Mouse (Mus musculus) lung, adult 2 months (tissue): ENCODE data around the gene Kcnd3. TPM values are rescaled to one million over a fixed set of nuclear protein-coding genes. Genes with fewer than 3 reads are reported as not detected.

Experiments
- DNase-seq: peaks from one replicate; pipeline ENCODE4 v3.0.0; 2022
- H3K4me1 ChIP-seq: fragments of 200-500 bp; 2 replicates; pipeline ENCODE4 v1.6.1; 2011; ENCODE audit warnings: low read length; ENCODE audit not compliant: control insufficient read depth, insufficient read depth
- H3K4me3 ChIP-seq: fragments of 200-500 bp; replicated peaks from 2 replicates; pipeline ENCODE3; 2011; ENCODE audit warnings: low read depth, mild to moderate bottlenecking, control low read depth, low read length; ENCODE audit errors: extremely low read depth
- CTCF ChIP-seq: fragments of 200-500 bp; IDR thresholded peaks from 2 replicates; pipeline ENCODE4 v1.5.1; 2011; ENCODE audit warnings: mild to moderate bottlenecking, low read length, control low read depth; ENCODE audit not compliant: insufficient read depth
- POLR2A ChIP-seq: fragments of 200-500 bp; IDR thresholded peaks from 2 replicates; pipeline ENCODE4 v1.6.1; 2011; ENCODE audit warnings: low read depth, mild to moderate bottlenecking, control low read depth, low read length, borderline replicate concordance; ENCODE audit errors: extremely low read depth
- WGBS: fragments of 180-500 bp; shearing (Covaris S2); methylation state at CpG from one replicate; pipeline ENCODE4 v1.1.7; 2018; 5-methylcytosine and 5-hydroxymethylcytosine counted together
- polyA plus RNA-seq: library from polyadenylated mRNA; depleted of rRNA; stranded (reverse); fragments of >200 nt; gene quantifications from 2 replicates; pipeline ENCODE4 v1.2.3, GENCODE M21; 2012

Kcnd3 gene
- polyA plus RNA-seq, 1 experiment, result 1.7 TPM

DNA sequence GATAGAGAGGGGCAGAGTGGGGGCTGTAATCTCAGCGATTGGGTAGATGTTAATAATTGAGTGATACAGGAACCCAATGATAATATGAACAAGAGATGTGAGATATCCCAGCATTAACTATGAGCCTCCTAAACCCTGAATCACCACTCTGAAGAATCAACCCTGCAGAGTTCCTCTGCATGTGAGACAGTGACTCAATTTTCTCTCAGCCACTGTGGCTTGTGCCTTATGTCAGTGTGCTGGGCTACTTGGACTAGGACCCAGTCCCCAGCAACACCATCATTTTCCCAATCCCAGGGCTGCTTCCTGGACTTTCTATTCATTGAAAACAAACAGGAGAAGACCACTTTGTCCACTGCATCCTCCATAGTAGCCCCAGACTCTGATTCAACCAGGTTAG, 139.6 kb downstream of the Kcnd3 start:
- no peak for DNase-seq
- TF ChIP-seq CTCF (no peak), POLR2A (no peak)
- H3K4me3 ChIP-seq, result no peak overlapping the region
- no peaks in the 10 kb centered on the region for H3K4me1 ChIP-seq
- 90% methylated on average over 1 of the region's 1 CpGs for WGBS

DNA sequence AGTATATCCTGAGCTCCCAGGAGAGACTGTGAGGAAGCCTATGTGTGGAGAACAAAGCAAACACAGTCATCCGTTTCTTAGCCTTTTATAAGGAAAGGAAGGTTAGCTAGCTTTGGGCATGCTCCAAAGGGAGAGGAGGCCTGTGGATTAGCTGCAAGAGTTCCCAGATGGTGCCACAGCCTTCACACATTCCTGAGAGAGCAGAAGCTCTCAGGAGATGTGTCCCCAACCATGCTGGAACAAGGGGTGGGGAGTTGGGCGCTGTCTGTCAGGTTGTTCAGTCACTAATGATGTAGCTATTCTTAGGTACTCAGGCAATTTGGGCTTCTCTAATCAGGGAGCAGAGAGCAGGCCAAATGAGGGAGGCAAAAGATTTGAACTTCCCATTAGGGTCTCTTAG, 140.1 kb downstream of the Kcnd3 start:
- WGBS, result 63% methylated on average over 2 of the region's 2 CpGs
- no peaks in the 10 kb centered on the region for H3K4me1 ChIP-seq
- DNase-seq, result no peak

DNA sequence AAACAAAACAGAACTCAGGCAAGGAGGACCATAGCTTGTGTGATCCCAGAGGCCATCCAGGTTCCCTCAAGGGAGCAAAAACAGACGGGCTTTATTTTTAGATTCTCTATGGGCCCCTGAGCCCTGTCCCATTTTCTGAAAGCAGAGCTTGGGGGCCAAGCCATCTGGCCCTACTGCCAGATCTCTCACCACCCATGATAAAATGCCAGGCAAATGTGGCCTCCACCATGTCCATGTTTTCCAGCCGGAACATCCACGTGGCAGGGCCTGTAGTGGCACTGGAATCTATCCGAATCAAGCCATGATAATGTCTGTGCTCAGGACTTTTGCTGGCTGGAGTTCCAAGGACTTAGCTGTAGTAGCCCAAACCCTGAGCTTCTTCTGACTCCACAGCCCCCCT, 148.4 kb downstream of the Kcnd3 start:
- Histone ChIP-seq H3K4me3 (no peak overlapping the region), H3K4me1 (no peaks in the 10 kb centered on the region)
- TF ChIP-seq POLR2A (no peak), CTCF (no peak)
- 80% methylated on average over 4 of the region's 4 CpGs for WGBS
- no peak for DNase-seq

More for the DNA sequence above, 140.1 kb downstream of the Kcnd3 start:
- H3K4me3 ChIP-seq, result no peak overlapping the region
- TF ChIP-seq POLR2A (no peak), CTCF (no peak)

DNA sequence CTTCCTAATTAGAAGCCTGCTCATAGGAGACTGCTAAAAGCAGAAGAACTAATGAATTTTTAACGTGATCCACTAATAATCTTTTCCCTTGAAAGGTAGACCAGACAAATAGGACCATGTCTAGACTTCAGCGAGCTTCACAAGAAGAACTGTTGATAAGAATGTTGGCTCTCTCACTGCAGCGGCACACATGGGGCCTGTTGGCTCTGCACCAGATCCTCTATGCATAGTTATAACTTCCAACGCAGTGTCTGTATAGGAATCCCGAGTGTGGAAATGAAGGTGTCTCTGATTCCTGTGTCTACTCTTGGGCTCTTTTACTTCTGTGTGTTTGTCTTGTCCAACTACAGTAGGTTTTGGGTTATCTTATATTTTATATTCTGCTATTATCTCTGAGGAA, 150.8 kb downstream of the Kcnd3 start:
- 78% methylated on average over 5 of the region's 5 CpGs for WGBS
- Histone ChIP-seq H3K4me1 (no peaks in the 10 kb centered on the region), H3K4me3 (no peak overlapping the region)
- TF ChIP-seq POLR2A (no peak), CTCF (no peak)
- DNase-seq, result no peak

DNA sequence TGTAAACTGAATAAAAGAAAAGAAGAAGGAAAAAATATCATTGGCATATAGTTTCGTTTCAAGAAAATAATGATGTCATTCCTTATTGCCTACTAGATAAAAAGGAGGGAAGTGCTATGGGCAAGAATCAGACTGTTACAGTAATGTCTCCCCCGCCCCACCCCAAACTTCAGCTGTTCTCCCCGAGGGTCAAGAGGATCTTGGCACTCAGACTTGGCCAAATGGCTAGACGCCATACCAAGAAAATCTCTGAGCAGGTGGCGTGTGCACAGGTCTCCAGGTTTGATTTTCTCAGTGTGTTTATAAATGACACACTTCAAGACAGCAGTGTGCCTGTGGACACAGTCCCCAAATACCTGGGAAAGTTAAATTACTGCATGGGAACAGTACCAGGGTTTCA, 153.6 kb downstream of the Kcnd3 start:
- TF ChIP-seq CTCF (no peak), POLR2A (no peak)
- Histone ChIP-seq H3K4me1 (no peaks in the 10 kb centered on the region), H3K4me3 (no peak overlapping the region)
- WGBS, result 54% methylated on average over 5 of the region's 5 CpGs
- DNase-seq, result no peak

DNA sequence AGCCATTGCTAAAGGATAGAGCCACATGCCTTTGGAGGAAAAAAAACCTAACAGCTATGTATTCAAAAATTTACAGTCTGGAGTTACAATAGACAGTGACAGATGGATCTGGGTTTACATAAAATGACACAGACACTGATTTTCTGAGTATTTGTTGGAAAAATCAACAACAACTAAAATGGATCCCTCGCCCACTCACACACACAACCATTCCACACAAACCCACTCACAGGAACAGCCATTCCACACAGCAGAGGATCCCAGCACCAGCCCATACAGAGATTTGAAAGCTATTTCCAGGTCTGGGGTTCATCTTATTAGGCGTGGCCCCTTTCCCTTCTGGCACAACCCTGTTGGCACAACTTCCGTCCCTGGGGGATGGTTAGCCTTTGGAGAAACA, 156.7 kb downstream of the Kcnd3 start:
- DNase-seq, result no peak
- Histone ChIP-seq H3K4me3 (no peak overlapping the region), H3K4me1 (no peaks in the 10 kb centered on the region)
- 70% methylated on average over 3 of the region's 3 CpGs for WGBS
- no peak for TF ChIP-seq CTCF
- no peak for TF ChIP-seq POLR2A

DNA sequence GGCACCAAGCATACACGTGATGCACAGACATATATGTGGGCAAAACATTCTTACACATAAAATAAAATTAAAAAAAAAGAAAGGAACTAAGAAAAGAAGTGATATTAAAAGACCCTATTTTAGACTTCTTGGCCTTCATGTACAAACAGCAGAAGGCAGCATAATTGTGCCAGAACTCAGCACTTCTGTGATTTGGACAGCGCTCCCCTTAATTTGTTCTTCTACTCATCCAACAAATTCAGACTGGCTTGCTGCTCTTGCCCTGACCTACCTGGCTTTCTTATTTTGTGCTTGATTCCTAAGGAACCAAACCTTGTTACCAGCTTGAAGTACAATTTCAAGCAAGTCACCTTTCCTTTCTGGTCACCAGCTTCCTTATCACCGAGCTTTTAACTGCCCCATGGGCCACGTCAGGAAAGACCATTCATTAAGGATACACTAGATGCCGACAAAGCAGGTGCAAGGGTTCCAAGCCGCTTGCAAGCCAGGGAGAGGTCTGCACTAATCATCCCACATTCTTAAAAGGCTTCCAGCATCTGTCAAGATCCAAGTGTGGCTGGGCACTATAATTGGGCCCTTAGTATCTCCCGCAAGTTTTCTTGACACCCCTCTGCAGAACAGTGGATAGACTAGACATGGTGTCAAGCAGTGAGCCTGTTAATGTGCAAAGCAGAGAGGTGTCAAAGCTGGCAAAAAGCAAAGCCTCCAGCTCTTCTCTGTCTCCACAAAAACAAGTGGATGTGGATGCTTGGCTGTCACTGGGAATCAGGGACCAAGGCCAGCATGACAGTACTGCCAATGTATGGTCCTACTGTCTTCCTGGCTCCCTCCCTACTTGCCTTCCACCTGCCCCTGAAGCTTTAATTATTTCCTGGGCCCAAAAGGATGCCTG, 159.6 kb downstream of the Kcnd3 start:
- Histone ChIP-seq H3K4me3 (no peak overlapping the region), H3K4me1 (no peaks in the 10 kb centered on the region)
- DNase-seq, result no peak
- 77% methylated on average over 7 of the region's 7 CpGs for WGBS
- TF ChIP-seq POLR2A, result no peak
- TF ChIP-seq CTCF, result no peak

DNA sequence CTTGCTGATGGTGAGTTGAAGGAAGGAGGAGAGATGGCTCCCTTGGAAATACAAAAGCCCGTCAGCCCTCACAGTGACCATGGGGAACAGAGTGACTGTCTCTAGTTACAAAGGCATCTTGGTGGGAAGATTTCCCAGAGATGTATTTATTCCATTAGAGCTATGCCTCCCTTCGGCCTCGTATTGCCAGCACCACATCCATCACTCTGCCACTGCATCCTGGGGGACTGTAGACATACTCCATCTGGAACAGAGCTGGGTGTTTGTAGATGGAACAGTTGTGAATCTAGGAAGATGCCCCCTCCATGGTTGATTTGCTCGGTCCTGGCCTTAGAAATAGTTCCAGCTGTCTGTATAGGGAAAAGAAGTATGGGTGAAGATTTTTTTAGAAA, 160.3 kb downstream of the Kcnd3 start:
- no peak for DNase-seq
- H3K4me1 ChIP-seq, result no peaks in the 10 kb centered on the region
- TF ChIP-seq CTCF (no peak), POLR2A (no peak)
- 39% methylated on average over 4 of the region's 4 CpGs for WGBS
- no peak overlapping the region for H3K4me3 ChIP-seq

DNA sequence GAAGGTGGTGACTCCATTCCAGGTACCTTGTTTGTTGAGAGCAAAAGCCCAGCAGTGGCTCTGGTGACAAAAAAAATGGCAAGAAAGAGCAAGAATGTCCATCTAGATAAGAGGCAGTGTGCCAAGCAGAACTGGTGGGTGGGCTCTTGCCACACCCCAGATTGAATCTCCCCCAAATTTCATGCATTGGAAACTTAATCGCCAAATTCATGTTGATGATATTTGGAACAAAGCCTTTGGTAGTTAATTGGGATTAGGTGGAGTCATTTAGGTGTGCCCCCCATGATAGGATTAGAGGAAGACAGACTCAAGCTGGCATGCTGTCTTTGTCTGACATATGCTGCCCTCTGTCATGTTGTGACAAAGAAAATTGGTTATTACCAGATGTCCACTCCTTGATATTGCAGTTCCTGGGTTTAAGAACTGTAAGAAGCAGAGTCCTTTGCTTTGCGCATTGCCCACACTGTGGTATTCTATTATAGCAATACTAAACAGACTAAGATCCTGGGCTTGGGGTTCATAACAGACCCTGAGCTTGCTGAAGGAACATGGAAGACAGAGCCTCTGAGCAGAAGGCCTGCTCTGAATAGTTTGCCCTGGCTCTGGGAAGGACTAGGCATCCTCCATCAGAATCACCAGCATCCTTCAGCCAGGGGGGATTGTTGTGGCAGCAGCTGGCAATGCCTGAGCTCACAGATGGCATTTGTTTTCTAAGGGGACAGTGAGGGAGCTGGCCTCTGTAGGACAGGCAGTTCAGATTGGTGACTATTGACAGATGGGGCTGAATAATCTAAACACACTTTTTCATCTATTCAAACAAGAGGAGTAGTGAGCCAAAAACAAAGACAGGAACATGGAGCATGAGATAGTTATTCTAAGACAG, 165.0 kb downstream of the Kcnd3 start:
- WGBS, result 94% methylated on average over 2 of the region's 2 CpGs
- Histone ChIP-seq H3K4me1 (no peaks in the 10 kb centered on the region), H3K4me3 (no peak overlapping the region)
- TF ChIP-seq CTCF, result no peak
- no peak for TF ChIP-seq POLR2A
- no peak for DNase-seq

DNA sequence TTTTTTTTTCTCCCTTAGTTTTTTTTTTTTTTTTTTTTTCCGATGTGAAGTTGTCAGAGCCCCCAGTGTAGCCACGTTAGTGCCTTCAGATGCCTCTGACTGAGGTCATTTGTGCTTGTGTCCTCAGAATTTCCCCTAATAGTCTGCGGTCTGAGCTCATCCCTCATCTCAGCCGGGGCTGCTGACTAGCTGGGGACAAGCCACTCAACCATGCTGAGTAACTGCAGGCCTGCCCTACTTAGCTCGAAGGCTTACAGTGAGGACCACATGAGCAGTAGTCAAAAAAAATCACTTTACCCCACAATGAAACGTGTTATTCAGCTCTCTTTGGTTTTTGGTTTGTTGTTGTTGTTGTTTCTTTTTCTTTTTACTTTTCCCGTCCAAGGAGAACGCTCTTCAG, 169.0 kb downstream of the Kcnd3 start:
- 67% methylated on average over 8 of the region's 8 CpGs for WGBS
- TF ChIP-seq POLR2A (no peak), CTCF (no peak)
- H3K4me1 ChIP-seq, result no peaks in the 10 kb centered on the region
- DNase-seq, result no peak
- no peak overlapping the region for H3K4me3 ChIP-seq
